Mouse (Mus musculus): Measurements from ENCODE around the gene Mthfsd. TPM values are rescaled to one million over a fixed set of nuclear protein-coding genes. Genes with fewer than 3 reads are reported as not detected.

The Mthfsd gene
- total and polyA plus RNA-seq, 2 experiments: 29.5 to 29.8 TPM

- H3K4me1 ChIP-seq (ENCODE audit: control insufficient read depth, insufficient read depth, low read length): no peaks in the 10 kb centered on the region
- no peaks in the 10 kb centered on the region for H3K79me2 ChIP-seq (ENCODE audit: control insufficient read depth, insufficient read depth, low read length)
- DNase-seq (ENCODE audit: extremely low read depth, low read depth, low spot score): no peak
- 22% methylated on average over 17 of the region's 17 CpGs for WGBS
- TF ChIP-seq POLR2A (IDR thresholded peaks at IDR 0.05; ENCODE audit: extremely low read depth, insufficient read depth, low read length): no peak
- no peak for TF ChIP-seq CTCF (IDR thresholded peaks at IDR 0.05; ENCODE audit: low read depth, low read length)
- H3K27me3 ChIP-seq (ENCODE audit: control insufficient read depth, insufficient read depth, low read length): peaks cover 37% of the 10 kb centered on the region
- H3K36me3 ChIP-seq (ENCODE audit: control insufficient read depth, insufficient read depth, low read length): no peaks in the 10 kb centered on the region
- no peak overlapping the region for H3K9ac ChIP-seq (ENCODE audit: low read depth, low read length)
- H3K4me3 ChIP-seq (ENCODE audit: insufficient read depth, low read depth, low read length): no peak overlapping the region
- no peak overlapping the region for H3K27ac ChIP-seq (replicated peaks; ENCODE audit: insufficient read depth, low read depth, low read length)
These were observed 12.5 kb upstream of the Mthfsd start for GRCm38 (mm10) chr8:121120456-121121419.

GRCm38 (mm10) chr8:121119635-121120455, 11.7 kb upstream of the Mthfsd start:
- Histone ChIP-seq H3K4me1 (ENCODE audit: control insufficient read depth, insufficient read depth, low read length) (no peaks in the 10 kb centered on the region), H3K36me3 (ENCODE audit: control insufficient read depth, insufficient read depth, low read length) (no peaks in the 10 kb centered on the region), H3K4me3 (ENCODE audit: insufficient read depth, low read depth, low read length) (no peak overlapping the region), H3K9ac (ENCODE audit: low read depth, low read length) (no peak overlapping the region), H3K27me3 (ENCODE audit: control insufficient read depth, insufficient read depth, low read length) (peaks cover 32% of the 10 kb centered on the region), H3K27ac (replicated peaks; ENCODE audit: insufficient read depth, low read depth, low read length) (no peak overlapping the region), H3K79me2 (ENCODE audit: control insufficient read depth, insufficient read depth, low read length) (no peaks in the 10 kb centered on the region)
- no peak for TF ChIP-seq POLR2A (IDR thresholded peaks at IDR 0.05; ENCODE audit: extremely low read depth, insufficient read depth, low read length)
- TF ChIP-seq CTCF (IDR thresholded peaks at IDR 0.05; ENCODE audit: low read depth, low read length): no peak
- DNase-seq (ENCODE audit: extremely low read depth, low read depth, low spot score): no peak
- 26% methylated on average over 12 of the region's 12 CpGs for WGBS

DNA sequence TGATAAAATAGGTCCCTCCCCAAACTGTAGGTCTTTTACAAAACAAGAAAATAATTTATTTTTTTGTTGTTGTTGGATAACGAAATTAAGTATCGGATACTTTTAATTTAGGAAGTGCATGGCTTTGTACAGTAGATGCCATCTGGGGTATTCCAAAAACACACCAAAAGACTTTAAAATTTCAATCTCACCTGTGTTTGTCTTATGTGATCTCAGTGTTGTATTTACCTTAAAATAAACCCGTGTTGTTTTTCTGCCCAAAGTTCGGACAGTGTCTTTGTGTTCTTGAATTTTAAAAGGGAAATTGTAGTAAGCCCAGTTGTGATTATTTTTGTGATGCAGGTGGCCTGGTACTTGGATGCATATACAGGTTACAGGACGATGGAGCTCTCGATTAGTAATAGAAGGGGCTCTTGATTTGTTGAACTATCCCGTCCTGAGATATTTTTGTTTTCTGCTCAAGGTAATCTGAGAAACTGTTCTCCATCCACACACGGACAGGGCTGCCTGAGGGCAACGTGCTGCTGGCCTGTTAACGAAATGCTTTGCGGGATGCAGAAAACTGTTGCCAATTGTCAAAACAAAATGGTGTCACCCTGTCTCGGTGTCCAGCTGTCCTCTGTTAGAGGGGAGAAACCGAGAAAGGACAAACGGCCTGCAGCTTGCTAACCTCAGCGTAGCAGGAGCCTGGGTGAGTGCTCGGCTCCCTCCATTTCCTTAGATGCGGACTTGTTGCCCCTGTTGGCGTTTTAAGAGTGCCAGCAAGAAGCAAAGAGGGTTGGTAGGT, 10.6 kb upstream of the Mthfsd start:
- TF ChIP-seq POLR2A (IDR thresholded peaks at IDR 0.05; ENCODE audit: extremely low read depth, insufficient read depth, low read length): no peak
- Histone ChIP-seq H3K4me1 (ENCODE audit: control insufficient read depth, insufficient read depth, low read length) (no peaks in the 10 kb centered on the region), H3K36me3 (ENCODE audit: control insufficient read depth, insufficient read depth, low read length) (no peaks in the 10 kb centered on the region), H3K27ac (replicated peaks; ENCODE audit: insufficient read depth, low read depth, low read length) (no peak overlapping the region), H3K9ac (ENCODE audit: low read depth, low read length) (no peak overlapping the region), H3K27me3 (ENCODE audit: control insufficient read depth, insufficient read depth, low read length) (peaks cover 37% of the 10 kb centered on the region), H3K4me3 (ENCODE audit: insufficient read depth, low read depth, low read length) (no peak overlapping the region), H3K79me2 (ENCODE audit: control insufficient read depth, insufficient read depth, low read length) (no peaks in the 10 kb centered on the region)
- WGBS: 19% methylated on average over 18 of the region's 18 CpGs
- DNase-seq (ENCODE audit: extremely low read depth, low read depth, low spot score): no peak

- Histone ChIP-seq H3K79me2 (ENCODE audit: control insufficient read depth, insufficient read depth, low read length) (no peaks in the 10 kb centered on the region), H3K36me3 (ENCODE audit: control insufficient read depth, insufficient read depth, low read length) (no peaks in the 10 kb centered on the region), H3K4me1 (ENCODE audit: control insufficient read depth, insufficient read depth, low read length) (no peaks in the 10 kb centered on the region), H3K27me3 (ENCODE audit: control insufficient read depth, insufficient read depth, low read length) (peaks cover 35% of the 10 kb centered on the region), H3K4me3 (ENCODE audit: insufficient read depth, low read depth, low read length) (no peak overlapping the region), H3K9ac (ENCODE audit: low read depth, low read length) (no peak overlapping the region), H3K27ac (replicated peaks; ENCODE audit: insufficient read depth, low read depth, low read length) (no peak overlapping the region)
- TF ChIP-seq POLR2A (IDR thresholded peaks at IDR 0.05; ENCODE audit: extremely low read depth, insufficient read depth, low read length) (no peak), CTCF (IDR thresholded peaks at IDR 0.05; ENCODE audit: low read depth, low read length) (no peak)
- WGBS: 8% methylated on average over 28 of the region's 28 CpGs
- DNase-seq (ENCODE audit: extremely low read depth, low read depth, low spot score): no peak
These were observed 9.7 kb upstream of the Mthfsd start for GRCm38 (mm10) chr8:121117906-121118305.

GRCm38 (mm10) chr8:121117186-121117651, 9.0 kb upstream of the Mthfsd start:
- Histone ChIP-seq H3K79me2 (ENCODE audit: control insufficient read depth, insufficient read depth, low read length) (no peaks in the 10 kb centered on the region), H3K4me3 (ENCODE audit: insufficient read depth, low read depth, low read length) (peak overlapping the region; percentile 17; the same call in 1 of the 2 replicates), H3K36me3 (ENCODE audit: control insufficient read depth, insufficient read depth, low read length) (no peaks in the 10 kb centered on the region), H3K27ac (replicated peaks; ENCODE audit: insufficient read depth, low read depth, low read length) (no peak overlapping the region), H3K4me1 (ENCODE audit: control insufficient read depth, insufficient read depth, low read length) (no peaks in the 10 kb centered on the region), H3K9ac (ENCODE audit: low read depth, low read length) (no peak overlapping the region), H3K27me3 (ENCODE audit: control insufficient read depth, insufficient read depth, low read length) (peaks cover 34% of the 10 kb centered on the region)
- no peak for TF ChIP-seq POLR2A (IDR thresholded peaks at IDR 0.05; ENCODE audit: extremely low read depth, insufficient read depth, low read length)
- no peak for TF ChIP-seq CTCF (IDR thresholded peaks at IDR 0.05; ENCODE audit: low read depth, low read length)
- 3% methylated on average over 62 of the region's 62 CpGs for WGBS
- no peak for DNase-seq (ENCODE audit: extremely low read depth, low read depth, low spot score)

All from liver, adult 2 months (tissue).